Mouse (Mus musculus) embryonic fibroblast, embryonic 13.5 days (primary cell): ENCODE results near the gene Prox1.

Experiments used
- CTCF ChIP-seq: IDR thresholded peaks from 2 replicates; pipeline ENCODE4 v1.5.1; 2011; ENCODE audit warnings: mild to moderate bottlenecking, control low read depth, low read length, moderate library complexity, borderline replicate concordance; ENCODE audit not compliant: insufficient read depth
- POLR2A ChIP-seq: IDR thresholded peaks from 2 replicates; pipeline ENCODE4 v1.6.1; 2011; ENCODE audit warnings: low read depth, mild to moderate bottlenecking, control low read depth, low read length, moderate library complexity

DNA sequence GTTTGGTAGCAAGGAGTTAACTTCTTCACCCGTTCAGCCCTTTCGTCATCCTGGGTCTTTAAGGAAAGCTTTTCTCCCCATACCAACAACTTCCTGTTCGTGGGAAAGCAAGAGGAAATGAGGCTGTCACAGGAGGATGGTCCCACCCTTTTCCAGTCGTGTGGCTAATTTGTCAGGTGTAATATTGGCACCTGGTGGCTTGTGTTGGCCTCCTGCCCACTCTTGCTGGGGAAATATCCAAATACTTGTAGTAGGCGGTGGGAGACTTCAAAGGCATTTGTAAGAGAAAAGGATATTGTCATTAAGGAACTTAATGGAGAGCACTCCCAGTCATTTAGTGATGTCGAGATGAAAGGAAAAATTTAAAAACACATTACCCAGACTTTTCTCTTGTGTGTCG, 44.1 kb upstream of the Prox1 start:
- TF ChIP-seq CTCF: no peak
- no peak for TF ChIP-seq POLR2A
